Mouse (Mus musculus): ENCODE measurements around the gene Esr1.

GRCm38 (mm10) chr10:5028301-5028700 lies 416.9 kb downstream of the Esr1 start:
- no peak for TF ChIP-seq CTCF (IDR thresholded peaks at IDR 0.05; ENCODE audit: low read depth, low read length)
- TF ChIP-seq TAL1 (conservative IDR thresholded peaks at IDR 0.05; ENCODE audit: low read depth, low read length), result no peak
- no peak for TF ChIP-seq POLR2AphosphoS5 (IDR thresholded peaks at IDR 0.05; ENCODE audit: insufficient replicate concordance, low read depth, low read length)
- no peak for TF ChIP-seq GATA1 (IDR thresholded peaks at IDR 0.05; ENCODE audit: borderline replicate concordance, low read length)
- no peak for TF ChIP-seq GATA2 (IDR thresholded peaks at IDR 0.05; ENCODE audit: borderline replicate concordance, low read depth, low read length)
